Mouse (Mus musculus): Measurements from ENCODE around the gene Galk1.

GRCm38 (mm10) chr11:116004186-116004823 is 8.2 kb downstream of the Galk1 start:
- TF ChIP-seq POLR2A (IDR thresholded peaks at IDR 0.05; ENCODE audit: control insufficient read depth, extremely low read depth, insufficient read depth, low read length, poor library complexity) (no peak), CTCF (IDR thresholded peaks at IDR 0.05; ENCODE audit: borderline replicate concordance, control insufficient read depth, extremely low read depth, insufficient read depth, low read length, poor library complexity) (no peak)

Measured in thymus, adult 2 months (tissue).